Mouse (Mus musculus) gastrocnemius, postnatal 10 days (tissue): ENCODE measurements around the gene Trpc5. TPM values are rescaled to one million over a fixed set of nuclear protein-coding genes. Genes with fewer than 3 reads are reported as not detected.

Experiments used
- DNase-seq: peaks from one replicate; pipeline ENCODE4 v3.0.0; 2021; ENCODE audit warnings: mixed read lengths
- long read RNA-seq, 2 experiments: library from polyadenylated mRNA; stranded (forward); transcript quantifications; one replicate each; pipeline ENCODE4 v2.0.0; 2021
- total RNA-seq, 2 experiments: library from RNA; stranded (reverse); gene quantifications; 2 replicates each; pipeline ENCODE4 v1.2.3; 2021

Gene Trpc5
- under 1 TPM; 0.07 to 0.14 TPM for total RNA-seq
- long read RNA-seq, experiment 1: 0 reads
- long read RNA-seq, experiment 2: 0 reads

GRCm38 (mm10) chrX:144688142-144688206 lies at the start of gene Trpc5:
Gene Trpc5 (minus strand): TSS chrX:144688180.
- no peak for DNase-seq

- DNase-seq: no peak
These were observed 28.4 kb upstream of the Trpc5 start for GRCm38 (mm10) chrX:144716330-144716729.

GRCm38 (mm10) chrX:144689859-144690181 lies 1.8 kb upstream of the Trpc5 start:
- no peak for DNase-seq

- no peak for DNase-seq
These were observed 1.3 kb upstream of the Trpc5 start for GRCm38 (mm10) chrX:144689119-144689858.

GRCm38 (mm10) chrX:144688207-144689118 lies 483 bp upstream of the Trpc5 start, which contains the start of gene Rtl4:
Gene Rtl4 (plus strand): TSS chrX:144688907.
- DNase-seq: peak; percentile 2

- no peak for DNase-seq
These were observed 238 bp downstream of the Trpc5 start for GRCm38 (mm10) chrX:144687742-144688141.

GRCm38 (mm10) chrX:144652196-144652595 lies 35.8 kb downstream of the Trpc5 start:
- no peak for DNase-seq

GRCm38 (mm10) chrX:144645394-144645793 lies 42.6 kb downstream of the Trpc5 start:
- no peak for DNase-seq

GRCm38 (mm10) chrX:144644756-144645155 lies 43.2 kb downstream of the Trpc5 start:
- no peak for DNase-seq

GRCm38 (mm10) chrX:144612753-144613152 lies 75.2 kb downstream of the Trpc5 start:
- no peak for DNase-seq

GRCm38 (mm10) chrX:144536431-144536830 lies 151.5 kb downstream of the Trpc5 start:
- no peak for DNase-seq

GRCm38 (mm10) chrX:144526042-144526441 lies 161.9 kb downstream of the Trpc5 start:
- no peak for DNase-seq

- DNase-seq: no peak
These were observed 164.7 kb downstream of the Trpc5 start for GRCm38 (mm10) chrX:144523239-144523638.

- DNase-seq: no peak
These were observed 196.6 kb downstream of the Trpc5 start for GRCm38 (mm10) chrX:144491394-144491793.

- no peak for DNase-seq
These were observed 223.6 kb downstream of the Trpc5 start for GRCm38 (mm10) chrX:144464416-144464815.

GRCm38 (mm10) chrX:144456281-144456680 lies 231.7 kb downstream of the Trpc5 start, which contains the start of gene Trpc5os:
Gene Trpc5os (plus strand): TSS chrX:144456581.
- DNase-seq: no peak

- no peak for DNase-seq
These were observed 264.1 kb downstream of the Trpc5 start for GRCm38 (mm10) chrX:144423848-144424247.

- no peak for DNase-seq
These were observed 266.9 kb downstream of the Trpc5 start for GRCm38 (mm10) chrX:144421091-144421490.

- DNase-seq: no peak
These were observed 267.7 kb downstream of the Trpc5 start for GRCm38 (mm10) chrX:144420259-144420658.

- no peak for DNase-seq
These were observed 279.9 kb downstream of the Trpc5 start for GRCm38 (mm10) chrX:144408036-144408435.

GRCm38 (mm10) chrX:144403526-144403925 lies 284.5 kb downstream of the Trpc5 start:
- DNase-seq: peak; percentile 22

GRCm38 (mm10) chrX:144374196-144374595 lies 313.8 kb downstream of the Trpc5 start:
- DNase-seq: no peak

- no peak for DNase-seq
These were observed 349.6 kb downstream of the Trpc5 start for GRCm38 (mm10) chrX:144338355-144338754.

GRCm38 (mm10) chrX:144337938-144338337 lies 350.0 kb downstream of the Trpc5 start:
- no peak for DNase-seq
